Mouse (Mus musculus) common myeloid progenitor, adult 5-6 weeks (primary cell): ENCODE data around the gene Adgrf3. TPM values are rescaled to one million over a fixed set of nuclear protein-coding genes. Genes with fewer than 3 reads are reported as not detected.
"Not testable (repeated sequence)": the region's sequence is repeated elsewhere in the genome, so short reads cannot be mapped to it uniquely, and the experiment has no call there.

ENCODE experiments used
- ATAC-seq: replicated peaks from 2 replicates; pipeline ENCODE4 v1.8.0; 2016; ENCODE audit warnings: low read depth, mild to moderate bottlenecking, moderate TSS enrichment, inconsistent platforms; ENCODE audit not compliant: poor library complexity, severe bottlenecking
- total RNA-seq: library from RNA; stranded (forward); fragments of 200-1000, 187-1606 nt; gene quantifications from 2 replicates; pipeline ENCODE4 v1.2.3, GENCODE M21; 2017

Gene Adgrf3
- not detected in 2 replicates for total RNA-seq

DNA sequence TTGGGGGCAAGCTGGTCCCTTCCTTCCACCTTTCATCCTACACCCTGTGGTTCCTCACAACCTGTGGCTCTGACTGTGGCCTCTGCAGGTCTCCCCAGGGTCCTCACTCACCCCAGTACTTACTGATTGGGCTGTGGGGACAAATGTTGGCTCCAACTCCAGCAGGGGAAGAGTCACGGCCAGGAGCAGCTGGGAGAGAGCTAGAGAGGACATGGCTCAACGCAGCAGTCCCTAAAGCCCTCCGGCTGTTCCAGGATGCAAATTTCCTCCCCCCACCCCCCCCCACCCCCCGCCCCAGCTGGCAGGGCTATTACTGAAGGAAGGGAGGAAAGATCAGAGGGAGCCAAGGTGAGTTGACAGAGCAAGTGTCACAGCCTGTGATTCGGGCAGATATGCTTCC, at the start of gene Adgrf3:
Gene Adgrf3 (minus strand): TSS at position 230 of the 400 bp plus-strand sequence.
- no peak for ATAC-seq

DNA sequence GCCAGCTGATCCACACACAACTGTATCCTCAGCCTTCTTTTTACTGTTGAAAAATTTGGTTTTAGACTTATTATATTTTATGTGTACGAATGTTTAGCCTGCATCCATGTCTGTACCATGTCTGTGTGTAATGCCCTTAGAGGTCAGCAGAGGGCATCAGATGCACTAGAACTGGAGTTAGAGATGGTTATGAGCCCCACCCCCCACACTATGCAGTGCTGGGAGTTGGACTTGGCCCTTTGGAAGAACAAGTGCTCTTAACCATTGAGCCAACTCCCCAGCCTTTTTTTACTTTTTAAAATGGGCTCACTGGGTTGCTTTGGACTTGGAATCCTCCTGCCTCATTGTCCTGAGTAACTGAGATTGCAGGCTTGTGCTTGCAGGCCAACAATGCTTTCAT, 42.1 kb upstream of the Adgrf3 start:
- no peak for ATAC-seq

DNA sequence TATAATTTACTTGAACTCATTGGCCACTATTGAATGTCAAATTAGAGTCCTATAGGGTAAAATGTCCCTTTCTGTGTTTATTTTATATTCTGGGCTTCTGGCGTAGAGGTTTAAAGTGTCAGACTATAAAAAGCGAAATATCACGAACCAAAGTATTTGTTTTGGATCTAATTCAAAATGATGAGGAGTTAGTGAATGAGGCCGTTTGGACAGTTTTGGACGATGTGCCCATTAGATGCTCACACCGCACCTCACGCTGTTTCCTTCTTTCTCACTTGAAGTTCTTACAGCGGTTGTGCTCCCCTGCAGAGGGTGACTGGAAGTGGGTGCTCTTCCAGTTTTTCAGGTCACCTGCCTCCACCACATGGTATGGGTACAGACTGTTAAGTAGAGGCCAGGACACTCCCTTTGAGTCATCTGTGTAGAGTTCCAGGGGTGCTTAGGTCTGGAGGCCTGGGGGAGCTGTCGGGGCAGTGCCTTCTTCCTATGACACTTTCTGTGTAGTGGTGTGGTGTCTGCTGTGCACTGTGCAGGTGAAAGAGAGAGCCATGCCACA, 40.4 kb upstream of the Adgrf3 start:
- ATAC-seq = no peak

DNA sequence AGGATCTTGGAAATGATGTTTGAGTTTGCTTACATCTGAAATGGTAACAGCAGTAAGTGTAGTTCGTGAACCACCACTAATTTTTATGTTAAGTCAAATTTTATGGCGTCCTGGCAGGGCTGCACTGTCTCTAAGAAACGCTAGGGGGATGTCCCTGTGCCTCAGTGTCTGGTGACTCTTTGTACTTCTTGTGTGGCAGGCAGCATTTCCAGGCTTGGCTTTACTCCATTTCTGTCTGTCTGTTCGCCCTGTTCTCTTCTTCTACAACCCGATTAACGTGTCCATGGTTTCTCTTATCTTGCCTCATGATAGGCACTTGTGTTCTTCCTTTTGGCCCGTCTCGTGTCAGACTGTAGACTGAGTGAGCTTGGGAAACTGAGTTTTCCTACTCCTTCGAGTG, 38.2 kb upstream of the Adgrf3 start:
- ATAC-seq = peak; percentile 72

DNA sequence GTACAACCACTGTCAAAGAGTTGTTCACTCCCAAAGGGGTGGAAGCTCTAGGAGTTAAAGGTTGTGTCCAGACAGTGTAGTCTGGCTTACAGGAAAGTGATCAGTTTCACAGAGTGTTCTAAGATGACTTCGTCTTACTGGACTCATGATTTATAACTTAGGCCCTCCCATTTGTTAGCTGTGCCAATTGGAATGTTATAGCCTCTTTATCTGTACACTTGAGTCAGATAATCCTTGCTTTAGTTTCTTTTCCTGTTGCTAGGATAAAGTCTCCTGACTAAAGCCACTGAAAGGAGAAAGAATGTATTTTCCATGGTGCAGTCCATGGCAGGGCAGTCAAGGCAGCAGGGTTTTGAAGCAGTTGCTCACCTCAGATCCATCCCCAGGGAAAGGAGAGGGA, 36.9 kb upstream of the Adgrf3 start:
- ATAC-seq = no peak

DNA sequence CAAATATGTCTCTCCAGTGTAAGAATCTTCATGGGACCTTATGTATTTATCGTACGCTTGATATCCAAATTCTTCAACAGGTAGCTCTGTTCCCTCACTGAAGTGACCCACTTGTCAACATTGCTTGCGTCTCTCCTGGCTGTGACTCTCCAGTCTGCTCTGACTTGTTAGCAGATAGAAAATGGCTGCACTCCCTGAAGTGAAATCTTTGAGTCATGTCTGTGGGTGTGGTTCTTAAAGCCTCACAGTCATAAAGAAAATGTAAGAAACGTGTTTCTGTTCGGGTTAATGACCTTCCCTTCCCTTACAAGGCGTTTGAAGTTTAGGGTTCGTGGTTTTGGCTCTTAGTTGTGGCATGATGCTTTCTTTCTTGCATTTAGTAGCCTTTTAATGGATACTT, 35.0 kb upstream of the Adgrf3 start:
- ATAC-seq = no peak

DNA sequence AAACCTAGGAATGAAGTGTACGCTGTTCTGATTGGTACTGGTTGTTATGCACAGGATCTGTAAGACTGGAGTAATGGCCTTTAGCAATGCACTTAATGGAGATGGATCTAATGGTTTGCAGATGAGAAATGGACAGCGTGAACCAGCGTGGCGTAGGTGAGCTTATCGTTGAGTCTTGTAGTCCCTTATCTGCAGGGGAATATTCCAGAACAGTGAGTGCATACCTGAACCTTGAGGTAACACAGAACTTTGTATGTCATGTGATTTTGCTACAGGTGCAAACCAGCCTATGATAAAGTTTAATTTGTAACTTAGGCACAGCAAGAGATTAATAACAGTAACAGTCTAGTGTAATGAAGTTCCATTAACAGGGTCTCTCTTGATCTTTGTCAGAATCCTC, 33.0 kb upstream of the Adgrf3 start:
- ATAC-seq = no peak

DNA sequence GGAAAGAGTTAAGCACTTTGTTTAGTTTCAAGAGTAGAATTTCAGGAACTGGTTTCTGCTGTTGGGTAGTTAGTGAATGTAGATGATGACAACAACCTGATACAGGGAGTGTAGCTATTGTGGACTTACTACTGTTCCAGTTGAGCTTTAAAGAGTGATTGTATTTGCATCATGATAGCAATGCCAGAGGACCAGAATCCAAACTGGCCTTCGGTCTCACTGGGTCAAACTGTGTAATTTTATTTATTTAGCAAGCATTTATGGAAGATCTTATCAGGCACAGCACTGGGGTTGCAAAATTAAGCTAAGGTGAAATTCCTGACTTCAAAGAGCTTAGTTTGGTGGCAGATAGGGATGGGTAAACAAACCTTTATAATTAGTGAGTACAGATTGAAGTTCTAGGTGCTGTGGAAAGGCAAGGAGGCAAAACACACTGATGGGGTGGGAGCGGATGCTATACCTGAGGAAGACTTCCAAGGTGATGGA, 30.2 kb upstream of the Adgrf3 start:
- ATAC-seq = no peak

DNA sequence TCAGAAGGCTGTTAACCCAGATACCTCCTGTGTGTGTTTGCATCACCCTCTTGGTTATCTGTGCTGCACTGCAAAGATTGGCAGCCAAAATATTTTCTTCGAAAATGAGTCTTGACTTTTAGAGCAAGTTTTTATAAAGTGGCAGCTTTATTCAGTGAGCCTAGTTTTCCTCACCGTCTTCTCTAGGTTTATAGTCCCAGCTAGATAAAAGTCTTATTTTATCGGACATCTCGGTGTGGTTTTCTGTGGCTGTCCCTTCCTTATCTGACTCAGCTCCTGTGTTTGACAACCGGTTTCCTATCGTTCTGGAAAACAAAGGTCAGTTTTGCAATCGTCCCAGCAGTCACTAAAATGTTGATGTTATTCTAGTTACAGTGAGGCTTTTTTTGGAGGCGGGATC, 28.5 kb upstream of the Adgrf3 start:
- no peak for ATAC-seq

DNA sequence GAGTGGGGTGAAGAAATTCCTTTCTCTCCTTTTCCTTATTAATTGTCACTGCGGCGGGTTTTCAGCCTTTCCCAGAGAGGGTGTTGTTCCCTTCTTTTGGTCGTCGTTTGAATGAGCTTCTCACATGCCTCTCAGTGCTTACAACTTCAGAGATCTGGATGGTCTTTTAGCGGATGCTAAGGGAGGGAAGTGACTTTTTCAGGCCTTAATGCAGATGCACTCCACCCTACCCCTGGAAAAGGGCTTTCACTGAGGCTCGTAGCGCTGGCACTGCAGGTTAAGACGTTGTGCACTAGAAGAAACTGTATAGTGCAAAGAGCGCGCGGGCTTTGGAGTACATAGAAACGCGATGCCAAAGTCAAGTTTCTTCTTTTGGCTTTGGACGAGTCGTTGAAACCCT, 27.5 kb upstream of the Adgrf3 start:
- no peak for ATAC-seq

DNA sequence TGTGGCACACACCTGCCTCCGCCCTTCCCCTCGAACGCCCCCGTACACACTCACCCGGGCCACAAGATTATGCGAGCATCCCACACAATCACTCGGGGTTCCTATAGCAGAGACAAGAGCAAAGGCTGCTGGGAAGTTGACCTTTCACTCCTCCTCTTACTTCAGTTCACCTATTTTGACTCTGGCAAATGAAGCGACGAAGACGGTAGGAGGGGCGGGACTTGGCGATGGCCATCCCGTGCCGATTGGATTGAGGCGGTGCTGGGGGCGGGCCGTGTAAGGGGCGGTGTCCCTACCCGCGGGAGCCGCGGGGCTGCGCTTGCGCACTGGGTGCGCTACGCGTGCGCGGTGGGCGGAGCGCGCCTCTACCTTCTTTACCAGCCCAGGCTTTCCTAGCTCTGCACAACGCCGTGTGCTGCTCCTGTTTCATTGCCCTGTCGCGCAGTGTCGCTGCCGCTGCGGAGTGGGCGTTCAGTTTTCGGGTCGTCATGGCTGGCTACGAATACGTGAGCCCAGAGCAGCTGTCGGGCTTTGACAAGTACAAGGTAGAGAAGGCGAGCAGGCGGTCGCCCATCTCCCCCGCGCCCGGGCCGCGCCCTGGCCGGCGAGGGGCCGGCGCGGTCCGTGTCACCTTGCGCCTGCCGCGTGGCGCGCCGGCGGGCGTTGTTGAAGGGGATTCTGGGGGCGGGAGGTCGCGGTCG, 26.9 kb upstream of the Adgrf3 start, which contains the start of gene Selenoi:
Gene Selenoi (plus strand): TSS at position 311 of the 701 bp plus-strand sequence.
- peak; percentile 96 for ATAC-seq

DNA sequence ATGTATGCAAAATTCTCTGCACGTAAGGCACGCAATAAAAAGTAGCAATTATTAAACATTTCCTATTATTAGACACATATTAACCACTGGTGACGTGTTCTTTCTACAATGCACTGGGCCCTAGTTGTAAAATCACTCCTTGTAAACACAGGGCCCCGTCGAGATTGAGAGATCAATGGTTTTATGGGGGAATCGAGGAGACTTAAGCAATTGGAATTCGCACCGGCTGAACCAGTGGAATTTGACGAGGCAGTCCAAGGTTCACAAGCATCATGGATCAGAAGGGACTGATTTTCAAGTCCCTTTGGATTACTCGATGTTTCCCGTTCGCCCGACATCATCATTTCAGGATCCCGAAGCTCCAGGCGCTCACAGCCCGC, 26.4 kb upstream of the Adgrf3 start:
- ATAC-seq = no peak

DNA sequence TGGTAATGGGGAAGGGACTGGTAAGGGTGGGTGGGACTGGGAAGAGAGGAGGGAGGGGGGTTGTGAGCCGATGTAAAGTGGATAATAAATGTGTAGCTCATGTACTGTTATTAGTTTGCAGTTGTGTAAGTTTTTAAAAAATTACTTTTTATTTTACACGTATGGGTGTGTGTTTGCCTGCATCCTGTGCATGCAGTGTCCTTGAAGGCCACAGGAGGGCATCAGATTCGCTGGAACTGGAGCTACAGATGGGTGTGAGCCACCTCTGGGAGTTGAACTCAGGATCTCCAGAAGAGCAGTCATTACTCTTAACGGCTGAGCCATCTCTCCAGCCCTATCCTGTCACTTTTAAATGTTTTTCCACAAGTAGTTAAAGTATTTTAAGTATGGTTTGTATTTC, 25.4 kb upstream of the Adgrf3 start:
- ATAC-seq = no peak

DNA sequence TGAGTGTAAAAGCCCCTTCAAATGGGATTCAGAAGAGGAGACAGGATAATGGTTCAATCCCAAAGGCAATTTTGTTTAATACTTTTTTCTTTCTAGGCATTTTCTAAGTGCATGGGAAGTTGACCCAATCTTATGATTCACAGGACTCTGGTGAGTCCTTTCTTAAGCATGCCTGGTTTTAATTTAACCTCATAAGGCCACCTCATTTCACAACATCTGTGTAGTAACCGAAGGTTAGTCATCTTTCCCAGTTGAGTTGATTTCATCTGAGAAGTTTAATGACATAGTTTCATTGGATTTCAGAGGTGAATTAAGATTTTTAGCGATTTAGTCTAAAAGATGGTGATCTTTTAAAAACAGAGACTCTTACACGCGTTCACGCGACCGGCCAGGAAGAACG, 17.2 kb upstream of the Adgrf3 start:
- no peak for ATAC-seq

DNA sequence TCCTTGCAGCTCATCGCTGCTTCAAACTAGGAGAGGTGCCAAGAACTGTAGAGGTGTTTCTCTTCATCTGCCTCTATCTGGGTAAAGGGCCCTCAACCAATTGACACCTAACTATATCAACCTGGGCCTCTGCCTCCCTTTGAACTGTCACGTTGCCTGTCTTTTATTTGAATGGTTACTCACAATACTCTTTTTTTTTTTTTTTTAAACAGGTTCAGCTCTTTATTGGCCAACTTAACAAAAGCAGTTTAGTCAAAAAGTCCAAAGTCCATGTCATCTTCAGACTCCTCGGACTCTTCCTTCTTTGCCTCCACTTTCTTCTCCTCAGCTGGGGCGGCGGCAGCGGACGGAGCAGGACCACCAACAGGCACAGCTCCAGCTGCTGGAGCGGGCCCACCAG, 15.1 kb upstream of the Adgrf3 start:
- ATAC-seq = no peak

DNA sequence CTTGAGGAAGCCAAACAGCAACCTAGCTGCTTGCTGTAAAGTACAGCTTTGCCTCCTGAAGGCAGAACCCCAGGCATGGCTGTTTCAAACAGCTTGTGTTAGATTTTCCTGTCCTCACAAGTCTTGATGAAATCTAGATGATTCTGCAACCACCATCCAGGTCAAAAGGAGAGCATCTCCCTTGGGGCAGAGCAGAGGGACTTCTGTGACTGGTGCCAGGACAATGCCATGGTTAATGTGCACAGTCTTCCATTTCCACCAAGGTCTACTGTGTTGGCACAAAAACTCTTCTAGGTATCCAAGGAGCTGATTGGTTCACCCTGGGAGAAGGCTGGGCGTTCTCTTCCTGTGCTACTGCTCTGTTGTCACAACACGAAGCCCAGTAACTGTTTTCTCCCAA, 14.2 kb upstream of the Adgrf3 start:
- ATAC-seq = no peak

DNA sequence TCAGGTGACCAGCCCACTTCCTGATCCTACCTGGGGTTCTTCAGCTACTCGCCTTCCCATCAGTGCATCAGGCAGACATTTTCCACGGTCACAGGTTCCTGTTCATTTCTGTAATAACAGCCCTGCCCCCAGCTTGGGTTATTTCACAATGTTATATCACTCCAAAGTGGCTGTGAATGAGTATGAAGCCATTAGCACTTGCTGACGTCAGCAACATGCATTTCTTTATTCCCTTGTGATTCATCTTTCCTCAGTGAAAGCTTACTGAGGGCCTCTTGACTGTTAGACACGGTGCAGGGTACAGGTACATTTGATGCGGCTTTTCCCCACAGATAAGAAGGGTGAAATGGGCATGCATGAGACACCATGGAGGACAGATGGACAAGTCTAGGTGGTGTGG, 10.4 kb upstream of the Adgrf3 start:
- no peak for ATAC-seq

DNA sequence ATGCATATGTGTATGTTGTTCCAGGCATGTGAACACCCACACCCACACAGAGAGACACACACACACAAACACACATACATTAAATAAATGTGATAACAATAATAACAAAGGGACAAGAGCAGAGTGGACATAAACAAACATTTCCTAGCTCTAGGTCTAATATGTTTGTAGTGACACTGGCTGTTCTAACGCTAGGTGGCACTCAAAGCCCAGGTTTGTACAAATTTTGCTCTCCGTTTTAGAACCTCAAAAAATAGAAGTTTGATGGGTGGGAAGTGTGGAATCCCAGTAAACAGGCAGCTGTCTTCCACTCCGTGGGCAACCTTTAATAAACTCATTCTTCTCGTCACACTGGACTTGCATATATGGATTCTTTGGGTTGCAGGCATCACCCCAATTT, 9.4 kb upstream of the Adgrf3 start:
- ATAC-seq = 0 out of 2 replicates have a peak, but pooled peaks have one; percentile 42

DNA sequence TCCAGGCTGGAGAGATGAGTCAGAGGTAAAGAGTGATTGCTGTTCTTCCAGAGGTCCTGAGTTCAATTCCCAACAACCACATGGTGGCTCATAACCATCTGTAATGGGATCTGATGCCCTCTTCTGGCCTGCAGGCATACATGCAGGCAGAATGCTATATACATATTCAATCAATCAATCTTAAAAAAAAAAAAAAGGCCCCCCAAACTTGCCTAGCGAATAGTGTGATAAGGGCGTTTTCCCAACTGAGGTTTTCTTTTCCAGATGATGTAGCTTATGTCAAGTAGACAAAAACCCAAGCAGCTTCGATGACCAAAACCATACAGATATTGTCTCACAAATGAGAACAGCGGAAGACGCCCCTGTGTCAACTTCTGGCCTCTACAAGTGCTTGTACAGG, 5.2 kb upstream of the Adgrf3 start:
- not testable (repeated sequence) for ATAC-seq

DNA sequence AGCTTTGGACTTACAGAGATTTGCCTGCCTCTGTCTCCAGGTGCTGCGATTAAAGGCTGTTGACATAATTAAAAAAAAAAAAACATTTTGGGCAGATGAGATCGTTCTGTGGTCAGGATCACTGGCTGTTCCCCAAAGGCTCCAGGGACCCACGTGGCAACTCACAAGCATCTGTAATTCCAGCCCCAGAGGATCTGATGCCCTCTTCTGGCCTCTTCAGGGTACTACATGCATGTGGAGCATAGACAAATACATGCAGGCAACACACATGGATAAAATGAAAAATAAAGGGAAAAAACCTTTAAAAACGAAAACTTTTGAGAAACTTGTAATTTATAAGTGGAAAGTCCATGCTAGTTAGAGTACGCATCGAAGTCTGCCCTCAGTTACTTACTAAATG, 1.8 kb upstream of the Adgrf3 start:
- ATAC-seq = peak; percentile 62; the same call in 1 of the 2 replicates

DNA sequence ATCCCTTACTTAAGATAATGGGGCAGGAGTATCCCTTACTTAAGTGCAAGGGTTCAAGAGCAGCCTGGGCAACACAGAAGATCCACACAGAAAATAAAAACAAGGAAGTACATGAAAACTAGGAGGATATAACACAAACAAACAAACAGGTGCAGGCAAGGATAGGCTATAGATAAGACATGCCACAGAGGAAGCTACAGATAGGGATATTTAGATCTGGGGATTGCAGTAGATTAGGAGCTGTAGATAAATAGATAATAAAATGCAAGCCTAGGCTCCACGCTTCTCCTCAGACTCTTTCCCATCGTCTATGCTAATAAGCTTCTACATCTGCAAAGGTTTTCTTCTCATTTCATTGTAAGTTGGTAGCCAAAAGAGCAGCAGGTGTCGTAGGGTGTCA, 488 bp downstream of the Adgrf3 start:
- ATAC-seq = no peak

DNA sequence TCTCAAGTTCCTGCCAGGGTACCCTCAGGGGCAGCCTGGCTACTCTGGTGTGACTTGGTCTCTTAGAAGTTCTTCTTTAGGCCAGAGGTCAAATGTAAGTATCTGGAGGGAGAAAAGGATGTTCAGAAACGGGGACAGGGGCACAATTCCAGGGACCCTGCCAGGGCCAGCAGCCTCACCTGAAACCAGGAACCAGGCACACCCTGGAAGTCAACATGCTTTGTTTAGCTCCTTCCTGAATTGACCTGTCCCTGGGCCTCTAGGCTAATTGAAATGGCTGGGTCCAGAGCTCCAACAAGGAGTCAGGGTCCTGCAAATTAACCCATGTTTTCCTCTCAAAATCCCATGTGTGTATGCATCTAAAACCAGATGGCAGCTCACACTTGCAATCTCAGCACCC, 1.1 kb downstream of the Adgrf3 start:
- ATAC-seq = no peak
